Mouse (Mus musculus) brain, embryonic 14.5 days (tissue): ENCODE measurements at regions not wholly inside any gene's neighbourhood (a gene's known extent, or its start where the extent isn't known, plus 50 kb on each side); places are given as distances from the start of the nearest gene placed in this dataset.

Source experiments
- CTCF ChIP-seq: fragments of 200-500 bp; IDR thresholded peaks from 2 replicates; pipeline ENCODE4 v1.5.1; 2012; ENCODE audit warnings: inconsistent platforms, mild to moderate bottlenecking, moderate library complexity, borderline replicate concordance; ENCODE audit not compliant: insufficient read depth, insufficient read length; ENCODE audit errors: extremely low read depth
- POLR2A ChIP-seq: fragments of 200-500 bp; IDR thresholded peaks from 2 replicates; pipeline ENCODE4 v1.6.1; 2012; ENCODE audit warnings: mild to moderate bottlenecking, inconsistent platforms, borderline replicate concordance; ENCODE audit not compliant: poor library complexity, insufficient read depth, insufficient read length, severe bottlenecking; ENCODE audit errors: extremely low read depth

DNA sequence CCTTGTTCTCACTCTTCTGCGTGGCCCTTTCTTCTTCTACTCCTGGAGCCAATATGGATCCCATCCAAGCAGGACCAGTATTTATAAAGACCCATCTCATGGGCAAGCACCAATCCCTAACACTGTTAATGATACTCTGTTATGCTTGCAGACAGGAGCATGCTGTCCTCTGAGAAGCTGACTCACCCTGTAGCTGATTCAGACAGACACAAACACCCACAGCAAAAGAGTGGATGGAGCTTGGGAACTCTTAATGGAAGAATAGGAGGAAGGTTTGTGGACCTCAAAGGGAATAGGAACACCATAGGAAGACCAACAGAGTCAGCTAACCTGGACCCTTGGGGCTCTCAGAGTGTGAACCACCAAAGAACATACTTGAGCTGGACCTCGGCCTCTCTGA is 50.3 kb upstream of the Nck2 start:
- TF ChIP-seq CTCF (no peak), POLR2A (no peak)
